Mouse (Mus musculus): ENCODE results near the gene Itpk1. TPM values are rescaled to one million over a fixed set of nuclear protein-coding genes. Genes with fewer than 3 reads are reported as not detected.

The Itpk1 gene
- total and polyA plus RNA-seq, 2 experiments from 2014 or later = 47.5 to 47.6 TPM

- no peaks in the 10 kb centered on the region for H3K27me3 ChIP-seq (ENCODE audit: insufficient read depth, low read length)
- H3K4me3 ChIP-seq (ENCODE audit: low read depth, low read length) = no peak overlapping the region
- WGBS = 97% methylated on average over 3 of the region's 3 CpGs
- H3K4me2 ChIP-seq (ENCODE audit: low read depth) = no peak overlapping the region
- H3K4me1 ChIP-seq (ENCODE audit: insufficient read depth) = peaks cover 12% of the 10 kb centered on the region
- TF ChIP-seq CTCF (IDR thresholded peaks at IDR 0.05; ENCODE audit: low read depth) = peak; percentile 33; the same call in 1 of the 2 replicates
- H3K36me3 ChIP-seq (ENCODE audit: insufficient read depth) = no peaks in the 10 kb centered on the region
- no peak overlapping the region for H3K9ac ChIP-seq
- DNase-seq (no peak), ATAC-seq (no peak)
- no peaks in the 10 kb centered on the region for H3K9me3 ChIP-seq (ENCODE audit: low read length)
- no peak overlapping the region for H3K27ac ChIP-seq (ENCODE audit: low read depth, low read length)
Observed at GRCm38 (mm10) chr12:102598535-102598934, 106.2 kb downstream of the Itpk1 start.

- H3K4me1 ChIP-seq (ENCODE audit: insufficient read depth) = peaks cover 12% of the 10 kb centered on the region
- no peaks in the 10 kb centered on the region for H3K27me3 ChIP-seq (ENCODE audit: insufficient read depth, low read length)
- no peak for TF ChIP-seq CTCF (IDR thresholded peaks at IDR 0.05; ENCODE audit: low read depth)
- ATAC-seq (no peak), DNase-seq (no peak)
- H3K4me2 ChIP-seq (ENCODE audit: low read depth) = no peak overlapping the region
- no peaks in the 10 kb centered on the region for H3K9me3 ChIP-seq (ENCODE audit: low read length)
- H3K36me3 ChIP-seq (ENCODE audit: insufficient read depth) = no peaks in the 10 kb centered on the region
- no peak overlapping the region for H3K4me3 ChIP-seq (ENCODE audit: low read depth, low read length)
- no peak overlapping the region for H3K9ac ChIP-seq
- WGBS = 62% methylated on average over 4 of the region's 4 CpGs
- no peak overlapping the region for H3K27ac ChIP-seq (ENCODE audit: low read depth, low read length)
Observed at GRCm38 (mm10) chr12:102597466-102597865, 107.3 kb downstream of the Itpk1 start.

- DNase-seq (no peak), ATAC-seq (no peak)
- H3K36me3 ChIP-seq (ENCODE audit: insufficient read depth) = no peaks in the 10 kb centered on the region
- no peak overlapping the region for H3K9ac ChIP-seq
- H3K27ac ChIP-seq (ENCODE audit: low read depth, low read length) = no peak overlapping the region
- 0 out of 2 replicates have a peak, but pooled peaks cover 2% of the 10 kb centered on the region for H3K4me1 ChIP-seq (ENCODE audit: insufficient read depth)
- WGBS = 75% methylated on average over 7 of the region's 7 CpGs
- H3K9me3 ChIP-seq (ENCODE audit: low read length) = no peaks in the 10 kb centered on the region
- H3K4me2 ChIP-seq (ENCODE audit: low read depth) = no peak overlapping the region
- no peak overlapping the region for H3K4me3 ChIP-seq (ENCODE audit: low read depth, low read length)
- no peaks in the 10 kb centered on the region for H3K27me3 ChIP-seq (ENCODE audit: insufficient read depth, low read length)
- peak; percentile 33 for TF ChIP-seq CTCF (IDR thresholded peaks at IDR 0.05; ENCODE audit: low read depth)
Observed at GRCm38 (mm10) chr12:102596410-102596809, 108.3 kb downstream of the Itpk1 start.

- no peak for TF ChIP-seq CTCF (IDR thresholded peaks at IDR 0.05; ENCODE audit: low read depth)
- ATAC-seq = peak; percentile 7; the same call in 1 of the 2 replicates
- 62% methylated on average over 9 of the region's 9 CpGs for WGBS
Observed at GRCm38 (mm10) chr12:102594627-102595026, 110.1 kb downstream of the Itpk1 start.

GRCm38 (mm10) chr12:102593699-102594098 is 111.0 kb downstream of the Itpk1 start:
- peak overlapping the region; percentile 23 for H3K27ac ChIP-seq (ENCODE audit: low read depth, low read length)
- peak; percentile 59 for DNase-seq
- WGBS = 28% methylated on average over 9 of the region's 9 CpGs

More at GRCm38 (mm10) chr12:102594627-102595026, 110.1 kb downstream of the Itpk1 start:
- DNase-seq = no peak
- Histone ChIP-seq H3K27me3 (ENCODE audit: insufficient read depth, low read length) (no peaks in the 10 kb centered on the region), H3K4me1 (ENCODE audit: insufficient read depth) (no peaks in the 10 kb centered on the region), H3K9me3 (ENCODE audit: low read length) (no peaks in the 10 kb centered on the region), H3K27ac (ENCODE audit: low read depth, low read length) (no peak overlapping the region), H3K36me3 (ENCODE audit: insufficient read depth) (no peaks in the 10 kb centered on the region), H3K4me2 (ENCODE audit: low read depth) (no peak overlapping the region), H3K4me3 (ENCODE audit: low read depth, low read length) (no peak overlapping the region), H3K9ac (no peak overlapping the region)

GRCm38 (mm10) chr12:102590711-102591360 is 113.9 kb downstream of the Itpk1 start:
- no peak overlapping the region for H3K4me3 ChIP-seq (ENCODE audit: low read depth, low read length)
- H3K9me3 ChIP-seq (ENCODE audit: low read length) = no peaks in the 10 kb centered on the region
- H3K27me3 ChIP-seq (ENCODE audit: insufficient read depth, low read length) = no peaks in the 10 kb centered on the region
- no peak overlapping the region for H3K4me2 ChIP-seq (ENCODE audit: low read depth)
- H3K36me3 ChIP-seq (ENCODE audit: insufficient read depth) = 0 out of 2 replicates have a peak, but pooled peaks cover 8% of the 10 kb centered on the region
- H3K27ac ChIP-seq (ENCODE audit: low read depth, low read length) = no peak overlapping the region
- no peak for ATAC-seq
- H3K4me1 ChIP-seq (ENCODE audit: insufficient read depth) = no peaks in the 10 kb centered on the region
- DNase-seq = no peak
- H3K9ac ChIP-seq = no peak overlapping the region
- TF ChIP-seq CTCF (IDR thresholded peaks at IDR 0.05; ENCODE audit: low read depth) = no peak
- WGBS = 92% methylated on average over 17 of the region's 17 CpGs

More at GRCm38 (mm10) chr12:102593699-102594098, 111.0 kb downstream of the Itpk1 start:
- ATAC-seq = peak; percentile 55
- Histone ChIP-seq H3K36me3 (ENCODE audit: insufficient read depth) (no peaks in the 10 kb centered on the region), H3K4me1 (ENCODE audit: insufficient read depth) (no peaks in the 10 kb centered on the region), H3K27me3 (ENCODE audit: insufficient read depth, low read length) (no peaks in the 10 kb centered on the region), H3K4me2 (ENCODE audit: low read depth) (no peak overlapping the region), H3K9ac (no peak overlapping the region), H3K9me3 (ENCODE audit: low read length) (no peaks in the 10 kb centered on the region), H3K4me3 (ENCODE audit: low read depth, low read length) (no peak overlapping the region)
- no peak for TF ChIP-seq CTCF (IDR thresholded peaks at IDR 0.05; ENCODE audit: low read depth)

- Histone ChIP-seq H3K27me3 (ENCODE audit: insufficient read depth, low read length) (no peaks in the 10 kb centered on the region), H3K9me3 (ENCODE audit: low read length) (no peaks in the 10 kb centered on the region), H3K9ac (no peak overlapping the region), H3K27ac (ENCODE audit: low read depth, low read length) (no peak overlapping the region), H3K4me2 (ENCODE audit: low read depth) (no peak overlapping the region), H3K4me3 (ENCODE audit: low read depth, low read length) (no peak overlapping the region), H3K36me3 (ENCODE audit: insufficient read depth) (peaks cover 22% of the 10 kb centered on the region), H3K4me1 (ENCODE audit: insufficient read depth) (no peaks in the 10 kb centered on the region)
- TF ChIP-seq CTCF (IDR thresholded peaks at IDR 0.05; ENCODE audit: low read depth) = no peak
- DNase-seq = no peak
- WGBS = 84% methylated on average over 8 of the region's 8 CpGs
- no peak for ATAC-seq
Observed at GRCm38 (mm10) chr12:102587106-102587505, 117.6 kb downstream of the Itpk1 start.
